Mouse (Mus musculus) cerebellum, adult 9-10 months (tissue): ENCODE measurements at regions not wholly inside any gene's neighbourhood (a gene's known extent, or its start where the extent isn't known, plus 50 kb on each side); places are given as distances from the start of the nearest gene placed in this dataset.

Source experiments
- DNase-seq: peaks from one replicate; pipeline ENCODE4 v3.0.0; 2022

- no peak for DNase-seq
These were observed 297.0 kb upstream of the Gm10295 start for GRCm38 (mm10) chr7:71648314-71648713.

- no peak for DNase-seq
These were observed 295.7 kb upstream of the Gm10295 start for GRCm38 (mm10) chr7:71646944-71647343.

GRCm38 (mm10) chr7:71623048-71623447 lies 271.8 kb upstream of the Gm10295 start:
- no peak for DNase-seq

- DNase-seq = no peak
These were observed 251.9 kb upstream of the Gm10295 start for GRCm38 (mm10) chr7:71603159-71603558.

GRCm38 (mm10) chr7:71596780-71597179 lies 245.5 kb upstream of the Gm10295 start:
- DNase-seq = no peak

GRCm38 (mm10) chr7:71587626-71588025 lies 236.3 kb upstream of the Gm10295 start:
- DNase-seq = no peak

GRCm38 (mm10) chr7:71583443-71584055 lies 232.3 kb upstream of the Gm10295 start:
- no peak for DNase-seq

GRCm38 (mm10) chr7:71581746-71582145 lies 230.5 kb upstream of the Gm10295 start:
- no peak for DNase-seq

- no peak for DNase-seq
These were observed 209.1 kb upstream of the Gm10295 start for GRCm38 (mm10) chr7:71560296-71560936.

- peak; percentile 77 for DNase-seq
These were observed 205.2 kb upstream of the Gm10295 start for GRCm38 (mm10) chr7:71556473-71556872.

GRCm38 (mm10) chr7:71555476-71555875 lies 204.2 kb upstream of the Gm10295 start:
- peak; percentile 80 for DNase-seq

- DNase-seq = no peak
These were observed 195.4 kb upstream of the Gm10295 start for GRCm38 (mm10) chr7:71546606-71547213.

GRCm38 (mm10) chr7:71541467-71541866 lies 190.2 kb upstream of the Gm10295 start:
- DNase-seq = no peak

GRCm38 (mm10) chr7:71533109-71533508 lies 181.8 kb upstream of the Gm10295 start:
- no peak for DNase-seq

- DNase-seq = no peak
These were observed 180.2 kb upstream of the Gm10295 start for GRCm38 (mm10) chr7:71531496-71531895.

GRCm38 (mm10) chr7:71530922-71531321 lies 179.6 kb upstream of the Gm10295 start:
- no peak for DNase-seq

GRCm38 (mm10) chr7:71526152-71526551 lies 174.9 kb upstream of the Gm10295 start:
- no peak for DNase-seq

GRCm38 (mm10) chr7:71524577-71525126 lies 173.4 kb upstream of the Gm10295 start:
- no peak for DNase-seq

GRCm38 (mm10) chr7:71524119-71524518 lies 172.8 kb upstream of the Gm10295 start:
- DNase-seq = no peak

GRCm38 (mm10) chr7:71507379-71507778 lies 156.1 kb upstream of the Gm10295 start:
- no peak for DNase-seq

- no peak for DNase-seq
These were observed 149.4 kb upstream of the Gm10295 start for GRCm38 (mm10) chr7:71500719-71501118.

- no peak for DNase-seq
These were observed 146.8 kb upstream of the Gm10295 start for GRCm38 (mm10) chr7:71498123-71498522.

GRCm38 (mm10) chr7:71491128-71491527 lies 139.8 kb upstream of the Gm10295 start:
- DNase-seq = no peak

- DNase-seq = no peak
These were observed 136.8 kb upstream of the Gm10295 start for GRCm38 (mm10) chr7:71488016-71488650.
